Mouse (Mus musculus) liver, embryonic 16.5 days (tissue): Measurements from ENCODE around the gene Gm17662. TPM values are rescaled to one million over a fixed set of nuclear protein-coding genes. Genes with fewer than 3 reads are reported as not detected.

ENCODE experiments used
- ATAC-seq: fragments of 200-750 bp; cut with Nextera tagmentation; 2 replicates; pipeline ENCODE4 v1.8.0; 2017; ENCODE audit warnings: low read depth, mild to moderate bottlenecking, moderate number of reproducible peaks, moderate library complexity
- H3K27ac ChIP-seq: fragments of 300-500 bp; sonication (generic); 2 replicates; pipeline ENCODE4 v1.5.1; 2014; ENCODE audit warnings: mild to moderate bottlenecking, low read length
- H3K27me3 ChIP-seq: fragments of 300-500 bp; sonication (generic); 2 replicates; pipeline ENCODE4 v1.6.1; 2014; ENCODE audit warnings: low read depth, low read length, mixed read lengths; ENCODE audit not compliant: control insufficient read depth, insufficient read depth
- H3K36me3 ChIP-seq: fragments of 300-500 bp; sonication (generic); 2 replicates; pipeline ENCODE4 v1.6.1; 2014; ENCODE audit warnings: mild to moderate bottlenecking; ENCODE audit not compliant: control insufficient read depth, insufficient read depth
- H3K4me1 ChIP-seq: fragments of 300-500 bp; sonication (generic); 2 replicates; pipeline ENCODE4 v1.6.1; 2014; ENCODE audit warnings: low read depth, low read length, mixed read lengths; ENCODE audit not compliant: control insufficient read depth
- H3K4me2 ChIP-seq: fragments of 300-500 bp; sonication (generic); 2 replicates; pipeline ENCODE4 v1.6.1; 2014; ENCODE audit warnings: low read depth, low read length, mixed read lengths
- H3K4me3 ChIP-seq: fragments of 300-500 bp; sonication (generic); 2 replicates; pipeline ENCODE4 v1.5.1; 2014; ENCODE audit warnings: low read depth, mild to moderate bottlenecking, low read length
- H3K9ac ChIP-seq: fragments of 300-500 bp; sonication (generic); 2 replicates; pipeline ENCODE4 v1.6.1; 2014; ENCODE audit warnings: low read depth, low read length
- H3K9me3 ChIP-seq: fragments of 300-500 bp; sonication (generic); replicated peaks from 2 replicates; pipeline ENCODE4 v1.6.1; 2016; ENCODE audit warnings: low read length; ENCODE audit not compliant: control insufficient read depth
- WGBS: fragments of 180-500 bp; shearing (Covaris S2); extraction: QIAGEN DNeasy Blood & Tissue Kit; methylation state at CpG from one replicate; pipeline ENCODE4 v1.1.7; 2014; ENCODE audit not compliant: insufficient replicate concordance; 5-methylcytosine and 5-hydroxymethylcytosine counted together
- polyA plus RNA-seq: library from polyadenylated mRNA; unstranded; fragments of >200 nt; fragmentation: Nextera tagmentation; extraction: Ambion mirVana; gene quantifications from 2 replicates; pipeline ENCODE4 v1.2.1, GENCODE M21; 2015

The Gm17662 gene
- polyA plus RNA-seq, 1 experiment from 2014 or later, result not detected

- Histone ChIP-seq H3K9ac (no peak overlapping the region), H3K27ac (peak overlapping the region; percentile 33; the same call in 1 of the 2 replicates), H3K9me3 (no peaks in the 10 kb centered on the region), H3K4me3 (no peak overlapping the region), H3K4me2 (no peak overlapping the region), H3K36me3 (no peaks in the 10 kb centered on the region; the same call in 1 of the 2 replicates), H3K4me1 (no peaks in the 10 kb centered on the region; the same call in 1 of the 2 replicates), H3K27me3 (no peaks in the 10 kb centered on the region)
- peak; percentile 39; the same call in 1 of the 2 replicates for ATAC-seq
- 47% methylated on average over 7 of the region's 7 CpGs for WGBS
Observed at GRCm38 (mm10) chr4:104824381-104825077, 32.6 kb upstream of the Gm17662 start.

GRCm38 (mm10) chr4:104828939-104829338, 28.2 kb upstream of the Gm17662 start:
- Histone ChIP-seq H3K36me3 (no peaks in the 10 kb centered on the region), H3K27ac (no peak overlapping the region), H3K9ac (no peak overlapping the region), H3K4me2 (no peak overlapping the region), H3K4me1 (no peaks in the 10 kb centered on the region), H3K27me3 (no peaks in the 10 kb centered on the region), H3K4me3 (no peak overlapping the region), H3K9me3 (no peaks in the 10 kb centered on the region)
- WGBS, result 76% methylated on average over 5 of the region's 5 CpGs
- ATAC-seq, result no peak

- Histone ChIP-seq H3K27ac (no peak overlapping the region), H3K4me1 (no peaks in the 10 kb centered on the region; the same call in 1 of the 2 replicates), H3K4me3 (no peak overlapping the region), H3K27me3 (no peaks in the 10 kb centered on the region), H3K36me3 (peaks cover 3% of the 10 kb centered on the region; the same call in 1 of the 2 replicates), H3K9ac (no peak overlapping the region), H3K9me3 (no peaks in the 10 kb centered on the region), H3K4me2 (no peak overlapping the region)
- ATAC-seq, result no peak
- WGBS, result 50% methylated on average over 5 of the region's 5 CpGs
Observed at GRCm38 (mm10) chr4:104835096-104835495, 22.0 kb upstream of the Gm17662 start.

GRCm38 (mm10) chr4:104838342-104838741, 18.8 kb upstream of the Gm17662 start:
- Histone ChIP-seq H3K4me3 (no peak overlapping the region), H3K4me1 (peaks cover 3% of the 10 kb centered on the region; the same call in 1 of the 2 replicates), H3K36me3 (peaks cover 3% of the 10 kb centered on the region; the same call in 1 of the 2 replicates), H3K27me3 (no peaks in the 10 kb centered on the region), H3K9ac (no peak overlapping the region), H3K4me2 (no peak overlapping the region), H3K27ac (no peak overlapping the region), H3K9me3 (no peaks in the 10 kb centered on the region)
- WGBS, result 26% methylated on average over 2 of the region's 2 CpGs
- ATAC-seq, result peak; percentile 82

GRCm38 (mm10) chr4:104842204-104842603, 14.9 kb upstream of the Gm17662 start:
- Histone ChIP-seq H3K4me3 (no peak overlapping the region), H3K36me3 (0 out of 2 replicates have a peak, but pooled peaks cover 3% of the 10 kb centered on the region), H3K4me1 (peaks cover 3% of the 10 kb centered on the region; the same call in 1 of the 2 replicates), H3K4me2 (no peak overlapping the region), H3K9ac (no peak overlapping the region), H3K9me3 (no peaks in the 10 kb centered on the region), H3K27ac (no peak overlapping the region), H3K27me3 (no peaks in the 10 kb centered on the region)
- 57% methylated on average over 5 of the region's 5 CpGs for WGBS
- peak; percentile 55 for ATAC-seq

- Histone ChIP-seq H3K27me3 (no peaks in the 10 kb centered on the region), H3K36me3 (0 out of 2 replicates have a peak, but pooled peaks cover 3% of the 10 kb centered on the region), H3K9me3 (no peaks in the 10 kb centered on the region), H3K4me2 (no peak overlapping the region), H3K4me3 (no peak overlapping the region), H3K4me1 (peaks cover 3% of the 10 kb centered on the region; the same call in 1 of the 2 replicates), H3K27ac (no peak overlapping the region), H3K9ac (no peak overlapping the region)
- WGBS, result 59% methylated on average over 4 of the region's 4 CpGs
- no peak for ATAC-seq
Observed at GRCm38 (mm10) chr4:104843546-104843945, 13.6 kb upstream of the Gm17662 start.

GRCm38 (mm10) chr4:104855216-104855615, 1.9 kb upstream of the Gm17662 start:
- no peak overlapping the region for H3K27ac ChIP-seq
- no peaks in the 10 kb centered on the region for H3K4me1 ChIP-seq
- no peaks in the 10 kb centered on the region for H3K27me3 ChIP-seq
- no peak overlapping the region for H3K4me3 ChIP-seq
- H3K9me3 ChIP-seq, result no peaks in the 10 kb centered on the region
- no peak overlapping the region for H3K4me2 ChIP-seq
- H3K9ac ChIP-seq, result no peak overlapping the region
- ATAC-seq, result no peak
- WGBS, result 56% methylated on average over 2 of the region's 2 CpGs
- H3K36me3 ChIP-seq, result no peaks in the 10 kb centered on the region; the same call in 1 of the 2 replicates

- H3K9ac ChIP-seq, result no peak overlapping the region
- H3K4me1 ChIP-seq, result no peaks in the 10 kb centered on the region
- H3K36me3 ChIP-seq, result no peaks in the 10 kb centered on the region; the same call in 1 of the 2 replicates
- no peak overlapping the region for H3K27ac ChIP-seq
- H3K4me3 ChIP-seq, result no peak overlapping the region
- H3K4me2 ChIP-seq, result no peak overlapping the region
- no peak for ATAC-seq
- H3K27me3 ChIP-seq, result no peaks in the 10 kb centered on the region
- no peaks in the 10 kb centered on the region for H3K9me3 ChIP-seq
- WGBS, result 44% methylated on average over 4 of the region's 4 CpGs
Observed at GRCm38 (mm10) chr4:104857823-104858222, 694 bp downstream of the Gm17662 start.

- no peaks in the 10 kb centered on the region for H3K4me1 ChIP-seq
- no peaks in the 10 kb centered on the region for H3K36me3 ChIP-seq
- 65% methylated on average over 8 of the region's 8 CpGs for WGBS
- no peak for ATAC-seq
- no peak overlapping the region for H3K4me3 ChIP-seq
- H3K27ac ChIP-seq, result no peak overlapping the region
- no peaks in the 10 kb centered on the region for H3K27me3 ChIP-seq
- H3K9ac ChIP-seq, result no peak overlapping the region
- H3K4me2 ChIP-seq, result no peak overlapping the region
- no peaks in the 10 kb centered on the region for H3K9me3 ChIP-seq
Observed at GRCm38 (mm10) chr4:104861241-104861640, 4.1 kb downstream of the Gm17662 start.
